Mouse (Mus musculus) limb, embryonic 11.5 days (tissue): ENCODE measurements around the gene Pla2g5. TPM values are rescaled to one million over a fixed set of nuclear protein-coding genes. Genes with fewer than 3 reads are reported as not detected.

Source experiments
- ATAC-seq: fragments of 200-750 bp; cut with Nextera tagmentation; 2 replicates; pipeline ENCODE4 v1.8.0; 2017; ENCODE audit warnings: low read depth; ENCODE audit not compliant: insufficient number of reproducible peaks, low FRiP score, low TSS enrichment
- DNase-seq: peaks from one replicate; pipeline ENCODE4 v3.0.0-alpha.2; 2015; ENCODE audit warnings: low spot score
- H3K27ac ChIP-seq: fragments of 300-500 bp; sonication (generic); replicated peaks from 2 replicates; pipeline ENCODE4 v1.5.1; 2014; ENCODE audit warnings: low read depth, mild to moderate bottlenecking, low read length
- H3K27me3 ChIP-seq: fragments of 300-500 bp; sonication (generic); 2 replicates; pipeline ENCODE4 v1.6.1; 2014; ENCODE audit warnings: mild to moderate bottlenecking, low read length, mixed read lengths; ENCODE audit not compliant: control insufficient read depth, insufficient read depth
- H3K36me3 ChIP-seq: fragments of 300-500 bp; sonication (generic); 2 replicates; pipeline ENCODE4 v1.6.1; 2014; ENCODE audit warnings: mild to moderate bottlenecking, low read length, moderate library complexity, mixed read lengths; ENCODE audit not compliant: control insufficient read depth, insufficient read depth
- H3K4me1 ChIP-seq: fragments of 300-500 bp; sonication (generic); 2 replicates; pipeline ENCODE4 v1.6.1; 2014; ENCODE audit warnings: low read length, mixed read lengths; ENCODE audit not compliant: control insufficient read depth, insufficient read depth
- H3K4me2 ChIP-seq: fragments of 300-500 bp; sonication (generic); 2 replicates; pipeline ENCODE4 v1.6.1; 2014; ENCODE audit warnings: low read depth, mild to moderate bottlenecking, moderate library complexity; ENCODE audit not compliant: severe bottlenecking
- H3K4me3 ChIP-seq: fragments of 300-500 bp; sonication (generic); 2 replicates; pipeline ENCODE4 v1.5.1; 2014; ENCODE audit warnings: low read depth, low read length
- H3K9ac ChIP-seq: fragments of 300-500 bp; sonication (generic); 2 replicates; pipeline ENCODE4 v1.6.1; 2014; ENCODE audit warnings: mild to moderate bottlenecking, low read length
- H3K9me3 ChIP-seq: fragments of 300-500 bp; sonication (generic); 2 replicates; pipeline ENCODE4 v1.6.1; 2016; ENCODE audit warnings: low read length; ENCODE audit not compliant: control insufficient read depth
- WGBS: fragments of 180-500 bp; shearing (Covaris S2); extraction: QIAGEN DNeasy Blood & Tissue Kit; methylation state at CpG from one replicate; pipeline ENCODE4 v1.1.7; 2014; 5-methylcytosine and 5-hydroxymethylcytosine counted together
- polyA plus RNA-seq: library from polyadenylated mRNA; unstranded; fragments of >200 nt; fragmentation: Nextera tagmentation; extraction: Ambion mirVana; gene quantifications from 2 replicates; pipeline ENCODE4 v1.2.1, GENCODE M21; 2014

The Pla2g5 gene
- polyA plus RNA-seq, 1 experiment from 2014 or later = 0.12 TPM

DNA sequence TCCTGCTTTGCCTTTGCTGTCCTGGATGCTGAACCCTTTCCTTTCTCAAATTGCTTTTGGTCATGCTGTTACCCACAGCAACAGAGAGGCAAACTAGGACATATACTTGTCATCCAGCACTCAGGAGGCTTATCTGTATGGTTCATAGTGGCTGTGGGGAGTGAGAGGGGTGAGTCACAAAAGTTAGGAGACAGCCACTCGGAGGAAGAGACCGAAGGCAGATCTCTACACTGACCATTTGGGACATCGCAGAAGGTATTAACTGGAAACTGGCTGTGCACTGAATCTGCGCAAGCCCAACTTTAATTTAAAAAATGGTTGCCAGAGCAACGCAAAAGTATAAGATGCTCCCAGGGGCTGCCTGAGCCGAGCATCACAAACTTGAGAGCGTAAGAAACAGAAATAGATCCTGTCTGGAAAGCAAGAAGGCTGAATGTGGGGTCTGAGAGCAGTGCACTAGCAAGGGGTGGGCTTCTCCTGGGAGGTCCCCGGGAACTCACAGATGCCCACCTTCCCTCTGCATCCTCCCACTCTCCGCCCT, 8.1 kb downstream of the Pla2g5 start:
- 88% methylated on average over 9 of the region's 9 CpGs for WGBS
- ATAC-seq (no peak), DNase-seq (no peak)
- Histone ChIP-seq H3K4me3 (no peak overlapping the region), H3K36me3 (no peaks in the 10 kb centered on the region), H3K4me2 (no peak overlapping the region), H3K9me3 (no peaks in the 10 kb centered on the region), H3K27me3 (no peaks in the 10 kb centered on the region), H3K9ac (no peak overlapping the region), H3K4me1 (0 out of 2 replicates have a peak, but pooled peaks cover 4% of the 10 kb centered on the region), H3K27ac (no peak overlapping the region)

GRCm38 (mm10) chr4:138852961-138853360, 10.3 kb downstream of the Pla2g5 start:
- ATAC-seq = no peak
- WGBS = 76% methylated on average over 6 of the region's 6 CpGs
- Histone ChIP-seq H3K36me3 (no peaks in the 10 kb centered on the region), H3K4me3 (no peak overlapping the region), H3K27ac (no peak overlapping the region), H3K27me3 (no peaks in the 10 kb centered on the region), H3K4me2 (no peak overlapping the region), H3K9me3 (no peaks in the 10 kb centered on the region), H3K9ac (no peak overlapping the region), H3K4me1 (no peaks in the 10 kb centered on the region)
- DNase-seq = no peak

DNA sequence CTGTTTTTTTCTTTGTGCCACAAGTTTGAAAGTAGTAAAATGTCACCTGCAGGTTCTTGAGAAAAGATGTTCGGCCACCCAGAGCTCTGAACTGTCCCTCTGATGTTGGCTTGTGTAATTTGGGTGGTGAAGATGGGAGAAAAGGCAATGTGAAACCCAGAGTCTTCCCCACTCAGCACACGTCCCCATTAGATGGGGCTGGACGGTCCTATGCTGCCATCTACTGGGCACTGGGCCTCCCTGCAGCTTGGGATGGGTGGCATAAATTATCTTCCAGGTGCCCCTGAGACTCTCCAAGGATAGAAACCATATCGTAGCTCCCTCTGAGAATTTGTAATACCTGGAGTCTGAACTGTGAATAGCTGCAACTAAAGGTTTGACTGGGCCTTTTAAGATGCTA, 11.8 kb downstream of the Pla2g5 start:
- Histone ChIP-seq H3K9me3 (no peaks in the 10 kb centered on the region), H3K4me1 (no peaks in the 10 kb centered on the region), H3K4me2 (no peak overlapping the region), H3K27me3 (no peaks in the 10 kb centered on the region), H3K36me3 (no peaks in the 10 kb centered on the region), H3K9ac (no peak overlapping the region), H3K4me3 (no peak overlapping the region), H3K27ac (no peak overlapping the region)
- ATAC-seq (no peak), DNase-seq (peak; percentile 85)
- 5% methylated on average over 4 of the region's 4 CpGs for WGBS

GRCm38 (mm10) chr4:138841386-138841785, 21.9 kb downstream of the Pla2g5 start:
- ATAC-seq (no peak), DNase-seq (no peak)
- Histone ChIP-seq H3K36me3 (no peaks in the 10 kb centered on the region), H3K4me2 (no peak overlapping the region), H3K9me3 (no peaks in the 10 kb centered on the region), H3K4me1 (no peaks in the 10 kb centered on the region), H3K9ac (no peak overlapping the region), H3K27ac (no peak overlapping the region), H3K4me3 (no peak overlapping the region), H3K27me3 (no peaks in the 10 kb centered on the region)
- WGBS = 83% methylated on average over 7 of the region's 7 CpGs

GRCm38 (mm10) chr4:138840726-138841125, 22.6 kb downstream of the Pla2g5 start:
- 85% methylated on average over 8 of the region's 8 CpGs for WGBS
- ATAC-seq = no peak

DNA sequence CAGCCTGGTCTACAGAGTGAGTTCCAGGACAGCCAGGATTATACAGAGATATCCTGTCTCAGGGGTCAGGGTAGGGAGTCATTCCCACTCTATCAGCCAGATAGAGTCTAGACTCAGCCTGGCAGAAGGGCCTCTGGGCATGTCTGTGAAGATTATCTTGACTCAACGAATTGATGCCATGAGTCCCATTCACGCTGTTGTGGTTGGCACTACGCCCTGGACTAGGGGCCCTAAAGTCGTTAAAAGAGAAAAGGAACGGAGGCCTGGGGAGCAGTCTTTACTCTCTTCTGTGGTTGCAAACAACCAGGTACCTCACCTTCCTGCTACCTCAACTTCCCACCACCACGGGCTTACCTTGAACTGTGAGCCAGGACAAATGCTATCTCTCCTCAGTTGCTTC, 23.5 kb downstream of the Pla2g5 start:
- no peak overlapping the region for H3K4me2 ChIP-seq
- no peak overlapping the region for H3K4me3 ChIP-seq
- H3K9ac ChIP-seq = no peak overlapping the region
- WGBS = 89% methylated on average over 6 of the region's 6 CpGs
- DNase-seq (no peak), ATAC-seq (no peak)
- H3K36me3 ChIP-seq = no peaks in the 10 kb centered on the region
- H3K27me3 ChIP-seq = no peaks in the 10 kb centered on the region
- no peak overlapping the region for H3K27ac ChIP-seq
- no peaks in the 10 kb centered on the region for H3K9me3 ChIP-seq
- H3K4me1 ChIP-seq = no peaks in the 10 kb centered on the region

More at GRCm38 (mm10) chr4:138840726-138841125, 22.6 kb downstream of the Pla2g5 start:
- no peak for DNase-seq
- Histone ChIP-seq H3K27ac (no peak overlapping the region), H3K27me3 (no peaks in the 10 kb centered on the region), H3K9me3 (no peaks in the 10 kb centered on the region), H3K36me3 (no peaks in the 10 kb centered on the region), H3K4me2 (no peak overlapping the region), H3K9ac (no peak overlapping the region), H3K4me3 (no peak overlapping the region), H3K4me1 (no peaks in the 10 kb centered on the region)

GRCm38 (mm10) chr4:138827147-138827546, 36.1 kb downstream of the Pla2g5 start:
- Histone ChIP-seq H3K36me3 (no peaks in the 10 kb centered on the region), H3K27me3 (no peaks in the 10 kb centered on the region), H3K9ac (no peak overlapping the region), H3K4me1 (peaks cover 11% of the 10 kb centered on the region), H3K4me2 (no peak overlapping the region), H3K4me3 (no peak overlapping the region), H3K9me3 (peaks cover 2% of the 10 kb centered on the region; the same call in 1 of the 2 replicates), H3K27ac (no peak overlapping the region)
- ATAC-seq = no peak
- WGBS = 50% methylated on average over 11 of the region's 11 CpGs
- peak; percentile 36 for DNase-seq

DNA sequence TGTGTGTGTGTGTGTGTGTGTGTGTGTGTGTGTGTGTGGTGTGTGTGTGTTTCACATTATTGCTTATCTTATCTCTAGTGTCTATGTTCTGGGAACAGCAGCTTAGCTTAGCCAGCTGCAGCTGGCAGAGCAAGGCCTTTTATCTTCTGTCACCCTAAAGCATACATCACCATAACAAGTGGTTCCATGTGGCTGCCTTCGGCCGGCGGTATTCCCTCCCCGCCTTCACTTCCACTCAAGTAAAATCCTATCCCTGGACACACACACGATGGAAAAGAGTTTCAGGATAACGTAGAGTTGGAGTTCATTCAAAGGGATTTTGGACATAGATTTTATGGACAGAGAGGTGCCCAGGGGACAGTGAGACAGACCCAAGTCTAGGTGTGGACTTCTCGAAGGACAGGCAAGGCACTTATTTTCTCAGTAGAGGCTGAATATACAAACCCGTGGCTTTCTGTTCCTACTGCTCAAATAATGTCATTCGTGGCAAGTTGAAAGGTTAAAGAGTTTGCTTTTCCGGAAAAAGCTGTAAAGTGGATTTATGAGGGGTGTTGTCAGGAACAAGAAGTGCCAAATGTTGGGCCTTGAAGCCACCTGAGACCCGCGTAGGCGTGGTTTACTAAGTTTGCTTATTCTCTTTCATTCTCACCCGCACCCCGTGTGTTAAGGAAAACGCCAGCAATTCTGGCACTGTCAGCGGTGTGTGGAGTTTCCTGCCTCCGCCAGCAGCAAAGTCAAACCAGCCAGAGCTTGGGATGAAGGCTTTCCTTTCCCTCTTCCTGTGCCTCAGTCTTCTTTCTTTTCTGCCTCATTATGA, 37.3 kb downstream of the Pla2g5 start:
- Histone ChIP-seq H3K4me1 (peaks cover 11% of the 10 kb centered on the region), H3K4me3 (no peak overlapping the region), H3K9ac (no peak overlapping the region), H3K27ac (no peak overlapping the region), H3K9me3 (peaks cover 2% of the 10 kb centered on the region; the same call in 1 of the 2 replicates), H3K36me3 (no peaks in the 10 kb centered on the region), H3K4me2 (no peak overlapping the region), H3K27me3 (no peaks in the 10 kb centered on the region)
- peak; percentile 56 for DNase-seq
- no peak for ATAC-seq
- WGBS = 15% methylated on average over 18 of the region's 18 CpGs
